Mouse (Mus musculus) ES-E14 (cell line): ENCODE measurements at regions not wholly inside any gene's neighbourhood (a gene's known extent, or its start where the extent isn't known, plus 50 kb on each side); places are given as distances from the start of the nearest gene placed in this dataset.

Experiments used
- HCFC1 ChIP-seq: IDR thresholded peaks from 2 replicates; pipeline ENCODE4 v1.6.1; 2012; ENCODE audit warnings: low read length, inconsistent platforms, borderline replicate concordance; ENCODE audit not compliant: insufficient read depth
- MAFK ChIP-seq: IDR thresholded peaks from 2 replicates; pipeline ENCODE4 v1.6.1; 2014; ENCODE audit warnings: mild to moderate bottlenecking, low read depth, low read length, inconsistent platforms; ENCODE audit not compliant: insufficient read depth
- ZC3H11A ChIP-seq: IDR thresholded peaks from 2 replicates; pipeline ENCODE4 v1.6.1; 2012; ENCODE audit warnings: low read depth, mild to moderate bottlenecking, inconsistent platforms, low read length, borderline replicate concordance
- ZNF384 ChIP-seq: IDR thresholded peaks from 2 replicates; pipeline ENCODE4 v1.6.1; 2012; ENCODE audit warnings: low read depth, low read length, inconsistent platforms

DNA sequence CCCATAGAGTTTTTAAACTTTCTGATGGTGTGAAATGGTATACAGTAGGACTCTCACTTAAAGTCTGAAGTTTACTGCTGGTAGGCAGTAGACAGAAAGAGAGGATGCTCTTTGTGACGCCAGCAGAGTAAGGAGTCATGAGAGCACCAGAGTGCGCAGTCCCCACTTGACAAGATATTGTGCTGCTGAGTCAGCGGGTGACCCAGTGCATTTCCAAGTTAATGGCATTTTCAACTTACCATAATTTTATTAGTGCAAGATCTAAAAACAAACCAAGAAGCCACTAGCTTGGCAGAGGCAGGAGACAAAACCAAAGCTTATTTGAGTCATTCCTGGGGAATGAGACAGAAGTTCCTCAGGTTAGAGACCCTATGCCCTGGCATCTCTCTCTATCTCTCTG is 213.5 kb downstream of the Etnk1 start:
- TF ChIP-seq HCFC1 = no peak
- no peak for TF ChIP-seq ZC3H11A
- TF ChIP-seq ZNF384 = no peak
- no peak for TF ChIP-seq MAFK
